In genomic region chr2:59628057-59628901, GRCm38 (mm10) we compare ENCODE assay signal across 9 mouse cellular contexts. TPM values are rescaled to one million over a fixed set of nuclear protein-coding genes. Genes with fewer than 3 reads are reported as not detected.
DNase-seq lines count a peak whose midpoint lies in the region; ATAC-seq and TF ChIP-seq lines count a peak whose summit lies in the region.
"Had no signal": no experiment of that assay in that cellular context is flagged by ENCODE, and none has a peak within 500 bp of the region (broad histone marks: within the 10 kb centered on the region; RNA-seq: fewer than 3 reads in every experiment).

No protein-coding gene starts in this region.

- no peaks in the 10 kb centered on the region for H3K27me3 ChIP-seq in forebrain, postnatal 0 days (ENCODE audit: insufficient read depth, low read length)
- no peaks in the 10 kb centered on the region for H3K27me3 ChIP-seq in forebrain, embryonic 13.5 days
- no peaks in the 10 kb centered on the region for H3K27me3 ChIP-seq in intestine, embryonic 15.5 days (replicated peaks)
- no peaks in the 10 kb centered on the region for H3K27me3 ChIP-seq in limb, embryonic 12.5 days

- H3K36me3 ChIP-seq in forebrain, postnatal 0 days (ENCODE audit: insufficient read depth) = no peaks in the 10 kb centered on the region
- no peaks in the 10 kb centered on the region for H3K36me3 ChIP-seq in forebrain, embryonic 13.5 days (ENCODE audit: poor library complexity, severe bottlenecking)
- no peaks in the 10 kb centered on the region for H3K36me3 ChIP-seq in ES-E14 (ENCODE audit: control insufficient read depth, insufficient read depth, low read length, poor library complexity, severe bottlenecking)
- H3K36me3 ChIP-seq in intestine, embryonic 15.5 days = no peaks in the 10 kb centered on the region
- peaks cover 13% of the 10 kb centered on the region for H3K36me3 ChIP-seq in limb, embryonic 12.5 days

- WGBS in forebrain, postnatal 0 days = 69% methylated on average over 17 of the region's 17 CpGs
- 84% methylated on average over 17 of the region's 17 CpGs for WGBS in forebrain, embryonic 13.5 days
- WGBS in intestine, embryonic 15.5 days = 60% methylated on average over 17 of the region's 17 CpGs
- 77% methylated on average over 17 of the region's 17 CpGs for WGBS in limb, embryonic 12.5 days

- in situ Hi-C loops in ES-E14 (cut with MboI; ENCODE audit: low sequenced_read_pairs in 2 of 2, unreplicated experiment in 2 of 2) = no loop called here

- H3K9me3 ChIP-seq in forebrain, postnatal 0 days (ENCODE audit: low read length) = no peaks in the 10 kb centered on the region
- H3K9me3 ChIP-seq in forebrain, embryonic 13.5 days (replicated peaks) = no peaks in the 10 kb centered on the region
- H3K9me3 ChIP-seq in ES-E14 (ENCODE audit: control insufficient read depth, insufficient read depth, low read depth, low read length) = no peaks in the 10 kb centered on the region
- no peaks in the 10 kb centered on the region for H3K9me3 ChIP-seq in intestine, embryonic 15.5 days
- no peaks in the 10 kb centered on the region for H3K9me3 ChIP-seq in limb, embryonic 12.5 days

- H3K4me3 ChIP-seq in forebrain, postnatal 0 days (ENCODE audit: low read depth, low read length) = no peak overlapping the region
- no peak overlapping the region for H3K4me3 ChIP-seq in forebrain, embryonic 13.5 days
- no peak overlapping the region for H3K4me3 ChIP-seq in ES-E14 (ENCODE audit: insufficient read depth in 1 of 2, low read depth in 1 of 2, low read length in 2 of 2, poor library complexity in 1 of 2, severe bottlenecking in 1 of 2)
- H3K4me3 ChIP-seq in intestine, embryonic 15.5 days (replicated peaks) = no peak overlapping the region
- H3K4me3 ChIP-seq in limb, embryonic 12.5 days (replicated peaks) = no peak overlapping the region
- H3K4me3 ChIP-seq: erythroblast, embryonic 14.5 days had no signal

- no peak for TF ChIP-seq CTCF in forebrain, postnatal 0 days (IDR thresholded peaks at IDR 0.05; ENCODE audit: low read depth)

- no peak overlapping the region for H3K4me2 ChIP-seq in forebrain, postnatal 0 days (ENCODE audit: low read depth)
- H3K4me2 ChIP-seq in forebrain, embryonic 13.5 days = no peak overlapping the region
- no peak overlapping the region for H3K4me2 ChIP-seq in intestine, embryonic 15.5 days (replicated peaks)
- H3K4me2 ChIP-seq in limb, embryonic 12.5 days = no peak overlapping the region

- no peak overlapping the region for H3K27ac ChIP-seq in forebrain, postnatal 0 days (ENCODE audit: low read depth, low read length)
- H3K27ac ChIP-seq in forebrain, embryonic 13.5 days = no peak overlapping the region
- peak overlapping the region; percentile 62 for H3K27ac ChIP-seq in ES-E14 (ENCODE audit: insufficient read depth, low read depth, low read length, poor library complexity, severe bottlenecking)
- 0 out of 2 replicates have a peak overlapping the region, but pooled peaks have one; percentile 6 for H3K27ac ChIP-seq in intestine, embryonic 15.5 days
- H3K27ac ChIP-seq in limb, embryonic 12.5 days = 0 out of 2 replicates have a peak overlapping the region, but pooled peaks have one; percentile 17

- H3K9ac ChIP-seq in forebrain, postnatal 0 days = no peak overlapping the region
- H3K9ac ChIP-seq in forebrain, embryonic 13.5 days = no peak overlapping the region
- H3K9ac ChIP-seq in ES-E14 (ENCODE audit: insufficient read depth, low read depth, low read length, poor library complexity, severe bottlenecking) = no peak overlapping the region
- H3K9ac ChIP-seq in intestine, embryonic 15.5 days = no peak overlapping the region
- H3K9ac ChIP-seq in limb, embryonic 12.5 days (replicated peaks) = no peak overlapping the region

- DNase-seq in forebrain, postnatal 0 days = no peak
- DNase-seq in ES-E14 (ENCODE audit: low read depth, low spot score) = no peak
- peak; percentile 57 to 64 for DNase-seq in cerebellum, postnatal 36 days
- no peak for DNase-seq in retina, postnatal 1 day
- DNase-seq in urinary bladder, postnatal 10 days (ENCODE audit: low spot score) = no peak

- H3K4me1 ChIP-seq in forebrain, postnatal 0 days (ENCODE audit: insufficient read depth) = no peaks in the 10 kb centered on the region
- H3K4me1 ChIP-seq in forebrain, embryonic 13.5 days = peaks cover 17% of the 10 kb centered on the region
- peaks cover 32 to 48% of the 10 kb centered on the region in 2 experiments for H3K4me1 ChIP-seq in ES-E14 (ENCODE audit: control insufficient read depth in 2 of 2, insufficient read depth in 2 of 2, low read length in 2 of 2, poor library complexity in 1 of 2)
- peaks cover 38% of the 10 kb centered on the region for H3K4me1 ChIP-seq in intestine, embryonic 15.5 days (replicated peaks)
- H3K4me1 ChIP-seq in limb, embryonic 12.5 days (replicated peaks) = peaks cover 65% of the 10 kb centered on the region

- peak; percentile 16; the same call in 1 of the 2 replicates for ATAC-seq in forebrain, postnatal 0 days
- no peak for ATAC-seq in forebrain, embryonic 13.5 days
- peak; percentile 69 for ATAC-seq in intestine, embryonic 15.5 days
- no peak for ATAC-seq in limb, embryonic 12.5 days (ENCODE audit: insufficient number of reproducible peaks, insufficient read depth, low FRiP score, low TSS enrichment, low read depth)

TF ChIP-seq in ES-E14, 5 proteins besides CTCF, POLR2A, EP300 and RAD21:
- TF ChIP-seq ZC3H11A (IDR thresholded peaks at IDR 0.05; ENCODE audit: borderline replicate concordance, low read depth, low read length) (no peak), MAFK (IDR thresholded peaks at IDR 0.05; ENCODE audit: insufficient read depth, low read depth, low read length) (no peak), ZNF384 (IDR thresholded peaks at IDR 0.05; ENCODE audit: low read depth, low read length) (no peak), HCFC1 (IDR thresholded peaks at IDR 0.05; ENCODE audit: borderline replicate concordance, insufficient read depth, low read length) (no peak)
TF ChIP-seq in ES-E14: peak in this region for 0.

RNA-seq across cellular contexts. Expression of gene Tanc1, which starts 16.4 kb away (rescaled TPM):
- 4.3 and 5.0 TPM in 2 replicates for total RNA-seq in forebrain, postnatal 0 days (2014; rRNA removed)
- polyA plus RNA-seq in forebrain, postnatal 0 days (2015; fragmentation: Nextera tagmentation; extraction: Ambion mirVana) = 1.3 and 2.9 TPM in 2 replicates
- polyA plus RNA-seq in forebrain, embryonic 13.5 days (2015; fragmentation: Nextera tagmentation; extraction: Ambion mirVana) = 12.7 and 16.8 TPM in 2 replicates
- 28.2 and 39.5 TPM in 2 replicates for total RNA-seq in ES-E14 (2012; rRNA removed)
- polyA plus RNA-seq in intestine, embryonic 15.5 days (2015; fragmentation: Nextera tagmentation; extraction: Ambion mirVana) = 19.8 and 24.1 TPM in 2 replicates
- polyA plus RNA-seq in limb, embryonic 12.5 days (2016; fragmentation: Nextera tagmentation; extraction: Ambion mirVana) = 60.7 and 70.6 TPM in 2 replicates

Comparison
In these comparisons a context has a peak if more than half of its experiments do, and no peak if none do; other contexts are left out.
1. ATAC-seq: peak in forebrain, postnatal 0 days (single experiment) and intestine, embryonic 15.5 days (single experiment); none in forebrain, embryonic 13.5 days (single experiment) and limb, embryonic 12.5 days (single experiment).
2. DNase-seq: peak in cerebellum, postnatal 36 days (2 of 2); none in forebrain, postnatal 0 days (single experiment), ES-E14 (single experiment), retina, postnatal 1 day (single experiment) and urinary bladder, postnatal 10 days (single experiment).
3. H3K27ac ChIP-seq: peak in ES-E14 (single experiment), intestine, embryonic 15.5 days (single experiment) and limb, embryonic 12.5 days (single experiment); none in forebrain, postnatal 0 days (single experiment) and forebrain, embryonic 13.5 days (single experiment).